Mouse (Mus musculus) heart, postnatal 14 days (tissue): ENCODE measurements around the gene Olfr1201. TPM values are rescaled to one million over a fixed set of nuclear protein-coding genes. Genes with fewer than 3 reads are reported as not detected.

ENCODE experiments used
- DNase-seq, 2 experiments: peaks; one replicate each; pipeline ENCODE4 v3.0.0; 2021 to 2022
- intact Hi-C: fragments of 180-260 bp; cut with DNase I; formaldehyde crosslinking; loops from one replicate; pipeline ENCODE4 v1.15.1; 2025
- long read RNA-seq, 2 experiments: library from polyadenylated mRNA; stranded (forward); transcript quantifications; one replicate each; pipeline ENCODE4 v2.0.0; 2021
- total RNA-seq, 2 experiments: library from RNA; stranded (reverse); gene quantifications; 2 replicates each; pipeline ENCODE4 v1.2.3; 2021

The Olfr1201 gene
- not detected for total RNA-seq
- long read RNA-seq, experiment 1 = 0 reads
- long read RNA-seq, experiment 2 = 0 reads

- DNase-seq = no peak
- intact Hi-C loops = no loop called here
Measured at GRCm38 (mm10) chr2:88792736-88793135, at the start of gene Olfr1201. Gene Olfr1201, plus strand, starts transcription at chr2:88793036.

DNA sequence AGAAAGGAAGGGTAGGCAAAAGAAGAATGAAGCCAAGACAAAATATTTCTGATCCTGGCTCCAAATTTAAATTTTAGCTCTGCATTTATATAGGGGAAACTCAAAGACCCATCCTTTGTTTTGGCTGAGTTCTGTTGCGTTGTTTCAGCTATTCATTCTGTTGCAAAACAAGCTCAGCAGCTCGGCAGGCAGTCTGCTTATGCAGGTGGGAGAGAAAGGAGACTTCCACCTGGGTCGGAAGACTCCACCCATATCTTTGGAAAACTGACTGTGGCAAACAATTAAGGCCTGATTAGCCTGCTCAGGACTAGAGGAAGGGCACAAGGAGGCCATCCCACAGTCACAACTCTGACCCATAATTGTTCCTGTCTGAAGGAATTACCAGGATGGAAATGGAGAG, 49.5 kb upstream of the Olfr1201 start:
- intact Hi-C loops = no loop called here
- no peak for DNase-seq

DNA sequence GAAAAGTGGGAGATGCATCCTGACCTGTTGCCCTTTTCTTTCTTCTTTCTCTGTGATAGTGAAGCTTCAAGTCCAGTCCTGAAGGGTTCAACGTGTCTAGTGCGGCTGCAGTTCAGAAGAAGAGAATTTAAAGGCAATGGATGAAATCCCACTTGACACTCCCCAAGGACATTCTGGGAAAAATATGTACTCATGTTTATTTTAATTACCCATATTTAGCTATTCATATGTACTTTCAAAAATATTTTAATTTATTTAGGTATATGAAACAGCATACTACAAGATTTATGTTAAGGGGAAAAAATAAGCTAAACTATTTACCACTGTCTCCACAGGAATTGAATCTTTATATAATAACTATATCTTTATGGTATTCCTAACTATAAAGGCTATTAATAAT, 41.6 kb upstream of the Olfr1201 start, which contains the start of gene Olfr1198:
TSS of gene Olfr1198 (minus strand) at position 101 of the 400 bp plus-strand sequence.
- no peak for DNase-seq
- intact Hi-C loops = no loop called here

GRCm38 (mm10) chr2:88760369-88760768, 32.5 kb upstream of the Olfr1201 start, which contains the start of gene Olfr1199:
Gene Olfr1199, minus strand, starts transcription at chr2:88760469.
- DNase-seq = no peak
- intact Hi-C loops = no loop called here

DNA sequence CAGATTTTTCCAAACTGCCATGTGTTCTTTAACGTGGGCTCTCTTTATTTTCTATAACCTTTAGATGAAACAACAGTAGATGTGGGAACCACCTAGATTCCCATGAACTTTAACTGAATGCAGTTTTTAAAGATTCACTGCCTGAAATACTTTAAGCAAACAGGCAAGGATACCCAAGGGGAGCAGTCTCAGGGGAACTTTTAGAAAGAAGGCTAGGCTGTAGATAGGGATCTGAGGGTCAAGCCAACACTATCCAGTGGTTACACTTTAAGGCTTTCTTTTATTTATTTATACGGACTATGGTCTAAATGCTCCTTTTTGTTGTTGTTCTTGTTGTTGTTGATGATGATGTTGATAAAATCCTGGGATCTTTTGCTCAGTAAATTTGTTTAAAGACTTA, 22.4 kb upstream of the Olfr1201 start, which contains the start of gene Olfr1200:
TSS of gene Olfr1200 (minus strand) at position 101 of the 400 bp plus-strand sequence.
- intact Hi-C loops = no loop called here

GRCm38 (mm10) chr2:88814196-88814595, 21.4 kb downstream of the Olfr1201 start, which contains the start of gene Olfr1202:
Gene Olfr1202, plus strand, starts transcription at chr2:88814496.
- intact Hi-C loops = no loop called here
- DNase-seq = no peak

More for the DNA sequence above, 22.4 kb upstream of the Olfr1201 start, which contains the start of gene Olfr1200:
- no peak for DNase-seq

DNA sequence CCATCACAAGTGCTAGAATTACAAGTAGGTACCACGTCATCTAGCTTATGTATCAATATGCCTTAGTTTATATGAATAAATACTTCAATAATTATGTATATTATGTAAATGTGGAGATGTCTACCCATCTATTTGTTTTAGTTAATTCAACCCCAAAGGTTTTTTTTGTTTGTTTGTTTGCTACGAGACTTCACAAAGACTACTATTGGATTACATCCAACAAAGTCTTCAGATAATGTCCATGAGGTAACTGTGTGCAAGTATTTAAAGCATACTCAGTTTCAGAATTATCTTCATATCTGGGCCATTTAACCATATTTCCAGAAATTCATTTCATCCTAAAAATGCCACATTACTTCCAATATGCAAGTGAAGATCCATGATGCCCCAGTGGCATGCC, 36.6 kb downstream of the Olfr1201 start, which contains the start of gene Olfr1205:
TSS of gene Olfr1205 (plus strand) at position 301 of the 400 bp plus-strand sequence.
- intact Hi-C loops = no loop called here
- DNase-seq = no peak

GRCm38 (mm10) chr2:88838477-88838876, 45.6 kb downstream of the Olfr1201 start:
- DNase-seq = no peak
- intact Hi-C loops = no loop called here

Other genes with a start within 250 kb of the Olfr1201 start
- gene Olfr1188, start 236.1 kb upstream of the Olfr1201 start, total RNA-seq = not detected
- not detected for gene Olfr1189, start 206.6 kb upstream of the Olfr1201 start, total RNA-seq
- not detected for gene Olfr1191-ps1, start 152.5 kb upstream of the Olfr1201 start, total RNA-seq
- gene Olfr1192-ps1, start 144.5 kb upstream of the Olfr1201 start, total RNA-seq = not detected
- not detected for gene Olfr1193, start 117.4 kb upstream of the Olfr1201 start, total RNA-seq
- not detected for gene Olfr1195, start 103.8 kb upstream of the Olfr1201 start, total RNA-seq
- not detected for gene Olfr1196, start 88.4 kb upstream of the Olfr1201 start, total RNA-seq
- not detected for gene Olfr1197, start 60.7 kb upstream of the Olfr1201 start, total RNA-seq
- not detected for gene Olfr1198, start 41.7 kb upstream of the Olfr1201 start, total RNA-seq
- gene Olfr1199, start 32.6 kb upstream of the Olfr1201 start, total RNA-seq = not detected
- gene Olfr1200, start 22.5 kb upstream of the Olfr1201 start, total RNA-seq = not detected
- gene Olfr1202, start 21.5 kb downstream of the Olfr1201 start, total RNA-seq = not detected
- not detected for gene Olfr1205, start 36.7 kb downstream of the Olfr1201 start, total RNA-seq
- gene Olfr1204, start 56.3 kb downstream of the Olfr1201 start, total RNA-seq = not detected
- gene Olfr1206, start 70.2 kb downstream of the Olfr1201 start, total RNA-seq = not detected
- not detected for gene Olfr1208, start 109.3 kb downstream of the Olfr1201 start, total RNA-seq
- not detected for gene Olfr1209, start 122.1 kb downstream of the Olfr1201 start, total RNA-seq
- not detected for gene Olfr1211, start 145.1 kb downstream of the Olfr1201 start, total RNA-seq
- gene Olfr1212, start 160.9 kb downstream of the Olfr1201 start, total RNA-seq = not detected
- gene Gm13762, start 187.2 kb downstream of the Olfr1201 start, total RNA-seq = not detected
- gene Olfr1214, start 199.6 kb downstream of the Olfr1201 start, total RNA-seq = not detected
- not detected for gene Olfr1215, start 213.9 kb downstream of the Olfr1201 start, total RNA-seq
- not detected for gene Olfr1216, start 225.3 kb downstream of the Olfr1201 start, total RNA-seq
- gene Olfr1217, start 239.0 kb downstream of the Olfr1201 start, total RNA-seq = not detected